Comparison of ENCODE assay signal across 16 mouse cellular contexts in genomic region chr8:89141529-89142235, GRCm38 (mm10).
A peak's percentile ranks its signal among the peaks of the same experiment; 100 is the strongest.
DNase-seq lines count a peak whose midpoint lies in the region; ATAC-seq lines count a peak whose summit lies in the region.
"Had no signal": no experiment of that assay in that cellular context is flagged by ENCODE, and none has a peak within 500 bp of the region (broad histone marks: within the 10 kb centered on the region; RNA-seq: fewer than 3 reads in every experiment).

No protein-coding gene starts in this region.

- H3K9me3 ChIP-seq in intestine, embryonic 14.5 days (ENCODE audit: control insufficient read depth, low read length): no peaks in the 10 kb centered on the region
- no peaks in the 10 kb centered on the region for H3K9me3 ChIP-seq in intestine, embryonic 15.5 days
- no peaks in the 10 kb centered on the region for H3K9me3 ChIP-seq in liver, embryonic 16.5 days (replicated peaks; ENCODE audit: control insufficient read depth, low read length)
- H3K9me3 ChIP-seq: embryonic facial prominence, embryonic 12.5 days; neural tube, embryonic 13.5 days had no signal

- H3K9ac ChIP-seq in intestine, embryonic 14.5 days (ENCODE audit: low read length): no peak overlapping the region
- no peak overlapping the region for H3K9ac ChIP-seq in intestine, embryonic 15.5 days
- no peak overlapping the region for H3K9ac ChIP-seq in liver, embryonic 16.5 days (ENCODE audit: low read depth, low read length)
- H3K9ac ChIP-seq: embryonic facial prominence, embryonic 12.5 days; neural tube, embryonic 13.5 days had no signal

- H3K4me2 ChIP-seq in intestine, embryonic 14.5 days (ENCODE audit: low read length): no peak overlapping the region
- no peak overlapping the region for H3K4me2 ChIP-seq in intestine, embryonic 15.5 days (replicated peaks)
- no peak overlapping the region for H3K4me2 ChIP-seq in liver, embryonic 16.5 days (ENCODE audit: low read depth, low read length)
- H3K4me2 ChIP-seq: embryonic facial prominence, embryonic 12.5 days; neural tube, embryonic 13.5 days had no signal

- DNase-seq in intestine, embryonic 14.5 days (ENCODE audit: low spot score): peak; percentile 44
- DNase-seq in kidney, adult 18-20 months: peak; percentile 45
- peak; percentile 27 for DNase-seq in kidney, postnatal 10 days
- no peak for DNase-seq in urinary bladder, adult 2 months (ENCODE audit: low spot score)
- DNase-seq in cerebellum, adult 11 months: no peak
- no peak for DNase-seq in heart, adult 8-10 months (ENCODE audit: low spot score)
- DNase-seq: adrenal gland, adult 2 months; cerebellum, adult 8-10 months; heart, adult 2 months; lung, postnatal 36 days had no signal

- 64% methylated on average over 8 of the region's 8 CpGs for WGBS in intestine, embryonic 14.5 days
- WGBS in intestine, embryonic 15.5 days: 63% methylated on average over 8 of the region's 8 CpGs
- WGBS in liver, embryonic 16.5 days (ENCODE audit: insufficient replicate concordance): 62% methylated on average over 8 of the region's 8 CpGs

- H3K27ac ChIP-seq in intestine, embryonic 14.5 days (ENCODE audit: low read depth): no peak overlapping the region
- H3K27ac ChIP-seq in intestine, embryonic 15.5 days: no peak overlapping the region
- H3K27ac ChIP-seq in liver, embryonic 16.5 days (ENCODE audit: low read length): no peak overlapping the region
- H3K27ac ChIP-seq: embryonic facial prominence, embryonic 12.5 days; heart, adult 2 months; left cerebral cortex, adult 2 months; neural tube, embryonic 13.5 days had no signal

- no peaks in the 10 kb centered on the region for H3K27me3 ChIP-seq in intestine, embryonic 14.5 days (replicated peaks; ENCODE audit: control insufficient read depth, insufficient read depth, low read length)
- no peaks in the 10 kb centered on the region for H3K27me3 ChIP-seq in intestine, embryonic 15.5 days (replicated peaks)
- no peaks in the 10 kb centered on the region for H3K27me3 ChIP-seq in liver, embryonic 16.5 days (ENCODE audit: control insufficient read depth, insufficient read depth, low read depth, low read length)
- H3K27me3 ChIP-seq: neural tube, embryonic 13.5 days had no signal

- H3K36me3 ChIP-seq in intestine, embryonic 14.5 days (ENCODE audit: control insufficient read depth, insufficient read depth, low read length): no peaks in the 10 kb centered on the region
- no peaks in the 10 kb centered on the region for H3K36me3 ChIP-seq in intestine, embryonic 15.5 days
- H3K36me3 ChIP-seq in liver, embryonic 16.5 days (ENCODE audit: control insufficient read depth, insufficient read depth): no peaks in the 10 kb centered on the region
- H3K36me3 ChIP-seq: embryonic facial prominence, embryonic 12.5 days; neural tube, embryonic 13.5 days had no signal

- H3K4me1 ChIP-seq in intestine, embryonic 14.5 days (replicated peaks; ENCODE audit: control insufficient read depth, insufficient read depth, low read length): no peaks in the 10 kb centered on the region
- H3K4me1 ChIP-seq in intestine, embryonic 15.5 days (replicated peaks): no peaks in the 10 kb centered on the region
- H3K4me1 ChIP-seq in liver, embryonic 16.5 days (ENCODE audit: control insufficient read depth, low read depth, low read length): no peaks in the 10 kb centered on the region
- H3K4me1 ChIP-seq: embryonic facial prominence, embryonic 12.5 days had no signal

- no peak for ATAC-seq in intestine, embryonic 14.5 days (replicated peaks; ENCODE audit: low FRiP score, low TSS enrichment, low read depth)
- no peak for ATAC-seq in intestine, embryonic 15.5 days
- peak; percentile 76 for ATAC-seq in liver, embryonic 16.5 days (ENCODE audit: low read depth)
- ATAC-seq: midbrain, embryonic 16.5 days had no signal

- H3K4me3 ChIP-seq in intestine, embryonic 14.5 days (ENCODE audit: low read depth, low read length): no peak overlapping the region
- no peak overlapping the region for H3K4me3 ChIP-seq in intestine, embryonic 15.5 days (replicated peaks)
- no peak overlapping the region for H3K4me3 ChIP-seq in liver, embryonic 16.5 days (ENCODE audit: low read depth, low read length)
- H3K4me3 ChIP-seq: embryonic facial prominence, embryonic 12.5 days; heart, adult 2 months; left cerebral cortex, adult 2 months; neural tube, embryonic 13.5 days had no signal

Comparison
In these comparisons a context has a peak if more than half of its experiments do, and no peak if none do; other contexts are left out.
1. DNase-seq: peak in intestine, embryonic 14.5 days (single experiment), kidney, adult 18-20 months (single experiment) and kidney, postnatal 10 days (single experiment); none in urinary bladder, adult 2 months (single experiment), cerebellum, adult 11 months (single experiment) and heart, adult 8-10 months (single experiment).